ENCODE assay signal across 19 mouse cellular contexts in the genomic region with DNA sequence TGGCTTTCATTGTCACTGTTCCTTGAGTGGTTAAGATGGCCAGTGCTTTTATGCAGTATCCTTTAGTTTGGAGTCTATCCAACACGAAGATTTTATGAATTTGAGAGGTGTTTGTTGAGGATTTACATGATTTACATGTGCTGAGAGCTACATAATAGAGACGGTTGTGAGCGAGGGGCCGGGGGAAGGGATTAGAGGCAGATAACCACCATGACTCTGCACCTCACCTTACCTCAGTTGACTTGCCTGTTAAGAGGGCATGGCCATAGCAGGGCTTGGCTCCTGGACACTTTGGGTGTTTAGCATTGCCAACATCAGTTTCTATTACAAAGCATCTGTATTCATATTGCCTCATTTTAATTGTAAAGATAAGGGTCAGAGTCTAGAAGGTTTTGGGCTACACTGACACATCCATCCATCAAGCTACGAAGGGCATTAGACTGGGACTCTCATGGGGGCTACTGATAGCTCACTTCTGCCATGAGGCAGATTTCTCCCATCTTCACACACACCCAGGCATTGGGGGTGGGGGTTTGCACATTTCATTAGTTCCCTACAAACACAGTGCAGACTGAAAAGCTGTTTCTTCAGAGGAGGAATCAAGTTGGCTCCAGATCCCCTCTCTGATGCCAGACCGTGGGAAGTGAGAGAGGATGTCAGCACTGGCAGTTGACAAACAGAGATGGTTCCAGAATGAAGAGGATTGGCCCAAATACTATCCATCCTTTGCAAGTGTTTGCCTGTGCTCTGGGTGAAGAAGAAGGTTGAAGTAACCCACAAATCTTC.
DNase-seq lines count a peak whose midpoint lies in the region; ATAC-seq lines count a peak whose summit lies in the region.
"Had no signal": no experiment of that assay in that cellular context is flagged by ENCODE, and none has a peak within 500 bp of the region (broad histone marks: within the 10 kb centered on the region; RNA-seq: fewer than 3 reads in every experiment).

No protein-coding gene starts in this region.

- intact Hi-C loops in heart, postnatal 14 days (cut with DNase I): no loop called here

- H3K27me3 ChIP-seq in forebrain, embryonic 16.5 days (replicated peaks; ENCODE audit: control insufficient read depth, insufficient read depth, low read length): no peaks in the 10 kb centered on the region
- no peaks in the 10 kb centered on the region for H3K27me3 ChIP-seq in forebrain, embryonic 13.5 days
- H3K27me3 ChIP-seq: embryonic facial prominence, embryonic 12.5 days; limb, embryonic 13.5 days; lung, embryonic 15.5 days; midbrain, embryonic 15.5 days; neural tube, embryonic 13.5 days had no signal

- H3K4me1 ChIP-seq in forebrain, embryonic 16.5 days (replicated peaks; ENCODE audit: control insufficient read depth, insufficient read depth, low read length): peaks cover 16% of the 10 kb centered on the region
- peaks cover 17% of the 10 kb centered on the region for H3K4me1 ChIP-seq in forebrain, embryonic 13.5 days
- H3K4me1 ChIP-seq: embryonic facial prominence, embryonic 12.5 days; limb, embryonic 13.5 days; lung, embryonic 15.5 days had no signal

- no peak overlapping the region for H3K4me3 ChIP-seq in forebrain, embryonic 16.5 days (replicated peaks; ENCODE audit: low read length)
- H3K4me3 ChIP-seq in forebrain, embryonic 13.5 days: no peak overlapping the region
- H3K4me3 ChIP-seq: embryonic facial prominence, embryonic 12.5 days; limb, embryonic 13.5 days; lung, embryonic 15.5 days; midbrain, embryonic 15.5 days; neural tube, embryonic 13.5 days had no signal

- H3K9ac ChIP-seq in forebrain, embryonic 16.5 days (replicated peaks; ENCODE audit: low read depth, low read length): no peak overlapping the region
- no peak overlapping the region for H3K9ac ChIP-seq in forebrain, embryonic 13.5 days
- H3K9ac ChIP-seq: embryonic facial prominence, embryonic 12.5 days; limb, embryonic 13.5 days; lung, embryonic 15.5 days; midbrain, embryonic 15.5 days; neural tube, embryonic 13.5 days had no signal

- no peaks in the 10 kb centered on the region for H3K9me3 ChIP-seq in forebrain, embryonic 16.5 days (ENCODE audit: control insufficient read depth, low read length)
- H3K9me3 ChIP-seq in forebrain, embryonic 13.5 days (replicated peaks): no peaks in the 10 kb centered on the region
- H3K9me3 ChIP-seq: embryonic facial prominence, embryonic 12.5 days; limb, embryonic 13.5 days; lung, embryonic 15.5 days; midbrain, embryonic 15.5 days; neural tube, embryonic 13.5 days had no signal

- peak; percentile 23 to 77 for DNase-seq in frontal cortex, adult 2 months (ENCODE audit: extremely low spot score in 1 of 2, low spot score in 1 of 2)
- DNase-seq in layer of hippocampus, postnatal 14 days (ENCODE audit: low spot score in 2 of 2): peak; percentile 51 to 83
- peak; percentile 55 for DNase-seq in right cerebral cortex, adult 18-20 months
- DNase-seq in heart, postnatal 14 days: no peak
- DNase-seq in thymus, postnatal 10 days (ENCODE audit: low spot score in 2 of 2): no peak
- DNase-seq: adrenal gland, postnatal 25 days; cerebellum, adult 8-10 months; heart, postnatal 36 days; kidney, postnatal 14 days; retina, postnatal 1 day; thymus, postnatal 36 days had no signal

- H3K36me3 ChIP-seq in forebrain, embryonic 16.5 days (ENCODE audit: control insufficient read depth, insufficient read depth): no peaks in the 10 kb centered on the region
- H3K36me3 ChIP-seq in forebrain, embryonic 13.5 days (ENCODE audit: poor library complexity, severe bottlenecking): no peaks in the 10 kb centered on the region
- H3K36me3 ChIP-seq: embryonic facial prominence, embryonic 12.5 days; limb, embryonic 13.5 days; lung, embryonic 15.5 days; midbrain, embryonic 15.5 days; neural tube, embryonic 13.5 days had no signal

- no peak overlapping the region for H3K4me2 ChIP-seq in forebrain, embryonic 16.5 days (ENCODE audit: low read length)
- no peak overlapping the region for H3K4me2 ChIP-seq in forebrain, embryonic 13.5 days
- H3K4me2 ChIP-seq: embryonic facial prominence, embryonic 12.5 days; limb, embryonic 13.5 days; lung, embryonic 15.5 days; midbrain, embryonic 15.5 days; neural tube, embryonic 13.5 days had no signal

- WGBS in forebrain, embryonic 16.5 days: 76% methylated on average over 6 of the region's 6 CpGs
- 86% methylated on average over 6 of the region's 6 CpGs for WGBS in forebrain, embryonic 13.5 days

- ATAC-seq in forebrain, embryonic 16.5 days: peak; percentile 33; the same call in 1 of the 2 replicates
- ATAC-seq in forebrain, embryonic 13.5 days: no peak
- no peak for ATAC-seq in monocyte, adult 5-6 weeks (replicated peaks; ENCODE audit: insufficient number of reproducible peaks, low FRiP score, low TSS enrichment, poor library complexity, severe bottlenecking)
- ATAC-seq: midbrain, embryonic 15.5 days had no signal

- H3K27ac ChIP-seq in forebrain, embryonic 16.5 days (ENCODE audit: low read length): no peak overlapping the region
- H3K27ac ChIP-seq in forebrain, embryonic 13.5 days: no peak overlapping the region
- H3K27ac ChIP-seq: embryonic facial prominence, embryonic 12.5 days; limb, embryonic 13.5 days; lung, embryonic 15.5 days; midbrain, embryonic 15.5 days; neural tube, embryonic 13.5 days had no signal

Comparison
In these comparisons a context has a peak if more than half of its experiments do, and no peak if none do; other contexts are left out.
1. DNase-seq: peak in frontal cortex, adult 2 months (2 of 2), layer of hippocampus, postnatal 14 days (2 of 2) and right cerebral cortex, adult 18-20 months (single experiment); none in heart, postnatal 14 days (0 of 2) and thymus, postnatal 10 days (0 of 2).